Mouse (Mus musculus) intestine, embryonic 14.5 days (tissue): ENCODE results near the gene Hcn4. TPM values are rescaled to one million over a fixed set of nuclear protein-coding genes. Genes with fewer than 3 reads are reported as not detected.
A peak's percentile ranks its signal among the peaks of the same experiment; 100 is the strongest.

Experiments used
- ATAC-seq: fragments of 200-750 bp; cut with Nextera tagmentation; replicated peaks from 2 replicates; pipeline ENCODE4 v1.8.0; 2017; ENCODE audit warnings: low read depth, moderate number of reproducible peaks, moderate TSS enrichment, moderate library complexity; ENCODE audit not compliant: low FRiP score, low TSS enrichment
- DNase-seq: peaks from one replicate; pipeline ENCODE4 v3.0.0-alpha.2; 2018; ENCODE audit warnings: low spot score
- H3K27ac ChIP-seq: fragments of 300-500 bp; sonication (generic); 2 replicates; pipeline ENCODE4 v1.5.1; 2014; ENCODE audit warnings: low read depth, mild to moderate bottlenecking, control low read depth
- H3K27me3 ChIP-seq: fragments of 300-500 bp; sonication (generic); replicated peaks from 2 replicates; pipeline ENCODE4 v1.6.1; 2014; ENCODE audit warnings: low read length, control low read depth; ENCODE audit not compliant: control insufficient read depth, insufficient read depth
- H3K36me3 ChIP-seq: fragments of 300-500 bp; sonication (generic); 2 replicates; pipeline ENCODE4 v1.6.1; 2014; ENCODE audit warnings: low read length, control low read depth; ENCODE audit not compliant: control insufficient read depth, insufficient read depth
- H3K4me1 ChIP-seq: fragments of 300-500 bp; sonication (generic); replicated peaks from 2 replicates; pipeline ENCODE4 v1.6.1; 2014; ENCODE audit warnings: low read length, control low read depth, mixed read lengths; ENCODE audit not compliant: control insufficient read depth, insufficient read depth
- H3K4me2 ChIP-seq: fragments of 300-500 bp; sonication (generic); 2 replicates; pipeline ENCODE4 v1.6.1; 2014; ENCODE audit warnings: low read length
- H3K4me3 ChIP-seq: fragments of 300-500 bp; sonication (generic); 2 replicates; pipeline ENCODE4 v1.5.1; 2014; ENCODE audit warnings: low read depth, low read length, control low read depth, mixed read lengths
- H3K9ac ChIP-seq: fragments of 300-500 bp; sonication (generic); 2 replicates; pipeline ENCODE4 v1.6.1; 2014; ENCODE audit warnings: mild to moderate bottlenecking, low read length
- H3K9me3 ChIP-seq: fragments of 300-500 bp; sonication (generic); 2 replicates; pipeline ENCODE4 v1.6.1; 2016; ENCODE audit warnings: low read length, control low read depth; ENCODE audit not compliant: control insufficient read depth
- WGBS: fragments of 180-500 bp; shearing (Covaris S2); extraction: QIAGEN DNeasy Blood & Tissue Kit; methylation state at CpG from one replicate; pipeline ENCODE4 v1.1.7; 2014; 5-methylcytosine and 5-hydroxymethylcytosine counted together
- polyA plus RNA-seq: library from polyadenylated mRNA; unstranded; fragments of >200 nt; fragmentation: Nextera tagmentation; extraction: Ambion mirVana; gene quantifications from 2 replicates; pipeline ENCODE4 v1.2.1, GENCODE M21; 2014

Gene Hcn4
- polyA plus RNA-seq, 1 experiment from 2014 or later = 0.31 TPM

- Histone ChIP-seq H3K27ac (peak overlapping the region; percentile 39; the same call in 1 of the 2 replicates), H3K36me3 (no peaks in the 10 kb centered on the region), H3K9me3 (no peaks in the 10 kb centered on the region), H3K4me2 (peak overlapping the region; percentile 54), H3K27me3 (no peaks in the 10 kb centered on the region), H3K9ac (no peak overlapping the region), H3K4me1 (peaks cover 21% of the 10 kb centered on the region; the same call in 1 of the 2 replicates), H3K4me3 (peak overlapping the region; percentile 23)
- WGBS = 10% methylated on average over 15 of the region's 15 CpGs
- ATAC-seq (peak; percentile 55; the same call in 1 of the 2 replicates), DNase-seq (peak; percentile 89)
These were observed 17.5 kb upstream of the Hcn4 start for GRCm38 (mm10) chr9:58805601-58806318.

GRCm38 (mm10) chr9:58811171-58811570, 12.0 kb upstream of the Hcn4 start:
- ATAC-seq = no peak
- Histone ChIP-seq H3K36me3 (no peaks in the 10 kb centered on the region), H3K4me2 (no peak overlapping the region), H3K4me1 (peaks cover 15% of the 10 kb centered on the region), H3K27ac (no peak overlapping the region), H3K9me3 (no peaks in the 10 kb centered on the region), H3K9ac (no peak overlapping the region), H3K4me3 (no peak overlapping the region), H3K27me3 (no peaks in the 10 kb centered on the region)
- DNase-seq = no peak
- WGBS = 36% methylated on average over 3 of the region's 3 CpGs

- H3K36me3 ChIP-seq = no peaks in the 10 kb centered on the region
- H3K9ac ChIP-seq = no peak overlapping the region
- DNase-seq = no peak
- no peak for ATAC-seq
- H3K4me3 ChIP-seq = no peak overlapping the region
- H3K27me3 ChIP-seq = peaks cover 5% of the 10 kb centered on the region; the same call in 1 of the 2 replicates
- H3K4me2 ChIP-seq = no peak overlapping the region
- H3K9me3 ChIP-seq = no peaks in the 10 kb centered on the region
- WGBS = 60% methylated on average over 15 of the region's 15 CpGs
- H3K27ac ChIP-seq = no peak overlapping the region
- H3K4me1 ChIP-seq = peaks cover 11% of the 10 kb centered on the region
These were observed 7.5 kb upstream of the Hcn4 start for GRCm38 (mm10) chr9:58815552-58816260.

GRCm38 (mm10) chr9:58816458-58816857, 6.8 kb upstream of the Hcn4 start:
- 40% methylated on average over 9 of the region's 9 CpGs for WGBS
- DNase-seq (no peak), ATAC-seq (no peak)

GRCm38 (mm10) chr9:58817676-58818075, 5.5 kb upstream of the Hcn4 start:
- Histone ChIP-seq H3K4me2 (no peak overlapping the region), H3K36me3 (no peaks in the 10 kb centered on the region), H3K27ac (no peak overlapping the region), H3K9ac (no peak overlapping the region), H3K27me3 (peaks cover 17% of the 10 kb centered on the region), H3K4me1 (peaks cover 11% of the 10 kb centered on the region), H3K4me3 (no peak overlapping the region), H3K9me3 (no peaks in the 10 kb centered on the region)
- WGBS = 43% methylated on average over 3 of the region's 3 CpGs
- ATAC-seq = no peak
- no peak for DNase-seq

More at GRCm38 (mm10) chr9:58816458-58816857, 6.8 kb upstream of the Hcn4 start:
- Histone ChIP-seq H3K4me2 (no peak overlapping the region), H3K27ac (no peak overlapping the region), H3K9ac (no peak overlapping the region), H3K4me3 (no peak overlapping the region), H3K36me3 (no peaks in the 10 kb centered on the region), H3K4me1 (peaks cover 11% of the 10 kb centered on the region), H3K9me3 (no peaks in the 10 kb centered on the region), H3K27me3 (peaks cover 9% of the 10 kb centered on the region)

- ATAC-seq (peak; percentile 83), DNase-seq (peak; percentile 86)
- Histone ChIP-seq H3K4me1 (no peaks in the 10 kb centered on the region), H3K27ac (peak overlapping the region; percentile 22; the same call in 1 of the 2 replicates), H3K36me3 (no peaks in the 10 kb centered on the region), H3K9ac (peak overlapping the region; percentile 51), H3K4me2 (peak overlapping the region; percentile 94), H3K27me3 (peaks cover 43% of the 10 kb centered on the region), H3K4me3 (peak overlapping the region; percentile 55), H3K9me3 (no peaks in the 10 kb centered on the region)
- WGBS = under 1% methylated on average over 58 of the region's 62 CpGs
These were observed 651 bp upstream of the Hcn4 start for GRCm38 (mm10) chr9:58822431-58823091.

- no peaks in the 10 kb centered on the region for H3K36me3 ChIP-seq
- WGBS = 0% methylated on average over 34 of the region's 35 CpGs
- H3K9ac ChIP-seq = peak overlapping the region; percentile 51
- H3K9me3 ChIP-seq = no peaks in the 10 kb centered on the region
- peak overlapping the region; percentile 55 for H3K4me3 ChIP-seq
- DNase-seq (peak; percentile 65), ATAC-seq (no peak)
- peak overlapping the region; percentile 94 for H3K4me2 ChIP-seq
- no peaks in the 10 kb centered on the region for H3K4me1 ChIP-seq
- peaks cover 43% of the 10 kb centered on the region for H3K27me3 ChIP-seq
- H3K27ac ChIP-seq = no peak overlapping the region
These were observed 655 bp downstream of the Hcn4 start for GRCm38 (mm10) chr9:58823918-58824215.

GRCm38 (mm10) chr9:58829627-58830026, 6.4 kb downstream of the Hcn4 start:
- WGBS = 65% methylated on average over 4 of the region's 4 CpGs
- H3K27me3 ChIP-seq = peaks cover 12% of the 10 kb centered on the region
- ATAC-seq (no peak), DNase-seq (no peak)
- H3K36me3 ChIP-seq = no peaks in the 10 kb centered on the region
- no peak overlapping the region for H3K9ac ChIP-seq
- no peak overlapping the region for H3K4me2 ChIP-seq
- no peak overlapping the region for H3K27ac ChIP-seq
- peaks cover 3% of the 10 kb centered on the region; the same call in 1 of the 2 replicates for H3K4me1 ChIP-seq
- H3K9me3 ChIP-seq = no peaks in the 10 kb centered on the region
- no peak overlapping the region for H3K4me3 ChIP-seq
